Mouse (Mus musculus): ENCODE measurements around the gene Sln.

The Sln gene

GRCm38 (mm10) chr9:53903215-53903842 lies 53.4 kb downstream of the Sln start:
- no peak for DNase-seq (ENCODE audit: extremely low read depth, low read depth, low spot score)
